Mouse (Mus musculus): Measurements from ENCODE around the gene A930004D18Rik. TPM values are rescaled to one million over a fixed set of nuclear protein-coding genes. Genes with fewer than 3 reads are reported as not detected.

Gene A930004D18Rik
- polyA plus RNA-seq, 1 experiment from 2014 or later: 8.2 TPM

- WGBS: 57% methylated on average over 5 of the region's 5 CpGs
- H3K9me3 ChIP-seq (ENCODE audit: control insufficient read depth, low read length): no peaks in the 10 kb centered on the region
- no peak overlapping the region for H3K4me3 ChIP-seq (ENCODE audit: low read depth, low read length)
- no peak overlapping the region for H3K9ac ChIP-seq (replicated peaks; ENCODE audit: low read depth, low read length)
- H3K4me1 ChIP-seq (ENCODE audit: control insufficient read depth, insufficient read depth, low read length): peaks cover 27% of the 10 kb centered on the region
- H3K27me3 ChIP-seq (ENCODE audit: control insufficient read depth, insufficient read depth, low read length): no peaks in the 10 kb centered on the region
- H3K4me2 ChIP-seq (ENCODE audit: low read depth, low read length): peak overlapping the region; percentile 97
- H3K27ac ChIP-seq (ENCODE audit: low read depth, low read length): no peak overlapping the region
- no peak for ATAC-seq (ENCODE audit: low read depth)
- no peaks in the 10 kb centered on the region for H3K36me3 ChIP-seq (ENCODE audit: control insufficient read depth, insufficient read depth, low read length)
Measured at GRCm38 (mm10) chr2:18032538-18032895, 5.0 kb downstream of the A930004D18Rik start.

- Histone ChIP-seq H3K4me3 (ENCODE audit: low read depth, low read length) (peak overlapping the region; percentile 30), H3K9ac (replicated peaks; ENCODE audit: low read depth, low read length) (peak overlapping the region; percentile 76), H3K36me3 (ENCODE audit: control insufficient read depth, insufficient read depth, low read length) (no peaks in the 10 kb centered on the region), H3K9me3 (ENCODE audit: control insufficient read depth, low read length) (no peaks in the 10 kb centered on the region), H3K4me2 (ENCODE audit: low read depth, low read length) (peak overlapping the region; percentile 97), H3K27ac (ENCODE audit: low read depth, low read length) (no peak overlapping the region), H3K27me3 (ENCODE audit: control insufficient read depth, insufficient read depth, low read length) (no peaks in the 10 kb centered on the region), H3K4me1 (ENCODE audit: control insufficient read depth, insufficient read depth, low read length) (peaks cover 30% of the 10 kb centered on the region)
- 3% methylated on average over 33 of the region's 34 CpGs for WGBS
- ATAC-seq (ENCODE audit: low read depth): no peak
Measured at GRCm38 (mm10) chr2:18031831-18032537, 5.6 kb downstream of the A930004D18Rik start.

- no peaks in the 10 kb centered on the region for H3K36me3 ChIP-seq (ENCODE audit: control insufficient read depth, insufficient read depth, low read length)
- no peaks in the 10 kb centered on the region for H3K9me3 ChIP-seq (ENCODE audit: control insufficient read depth, low read length)
- H3K27me3 ChIP-seq (ENCODE audit: control insufficient read depth, insufficient read depth, low read length): no peaks in the 10 kb centered on the region
- peak overlapping the region; percentile 34; the same call in 1 of the 2 replicates for H3K27ac ChIP-seq (ENCODE audit: low read depth, low read length)
- peak overlapping the region; percentile 30 for H3K4me3 ChIP-seq (ENCODE audit: low read depth, low read length)
- peak overlapping the region; percentile 97 for H3K4me2 ChIP-seq (ENCODE audit: low read depth, low read length)
- H3K4me1 ChIP-seq (ENCODE audit: control insufficient read depth, insufficient read depth, low read length): peaks cover 35% of the 10 kb centered on the region
- WGBS: 3% methylated on average over 26 of the region's 26 CpGs
- H3K9ac ChIP-seq (replicated peaks; ENCODE audit: low read depth, low read length): peak overlapping the region; percentile 76
- no peak for ATAC-seq (ENCODE audit: low read depth)
Measured at GRCm38 (mm10) chr2:18031271-18031821, 6.2 kb downstream of the A930004D18Rik start.

GRCm38 (mm10) chr2:18030581-18030980, 7.0 kb downstream of the A930004D18Rik start:
- Histone ChIP-seq H3K4me1 (ENCODE audit: control insufficient read depth, insufficient read depth, low read length) (peaks cover 40% of the 10 kb centered on the region), H3K27me3 (ENCODE audit: control insufficient read depth, insufficient read depth, low read length) (no peaks in the 10 kb centered on the region), H3K27ac (ENCODE audit: low read depth, low read length) (no peak overlapping the region), H3K36me3 (ENCODE audit: control insufficient read depth, insufficient read depth, low read length) (no peaks in the 10 kb centered on the region), H3K9me3 (ENCODE audit: control insufficient read depth, low read length) (no peaks in the 10 kb centered on the region), H3K4me3 (ENCODE audit: low read depth, low read length) (no peak overlapping the region), H3K4me2 (ENCODE audit: low read depth, low read length) (peak overlapping the region; percentile 97; the same call in 1 of the 2 replicates), H3K9ac (replicated peaks; ENCODE audit: low read depth, low read length) (no peak overlapping the region)
- no peak for ATAC-seq (ENCODE audit: low read depth)
- WGBS: 37% methylated on average over 8 of the region's 8 CpGs

GRCm38 (mm10) chr2:18029656-18030055, 7.9 kb downstream of the A930004D18Rik start:
- peaks cover 40% of the 10 kb centered on the region for H3K4me1 ChIP-seq (ENCODE audit: control insufficient read depth, insufficient read depth, low read length)
- H3K4me2 ChIP-seq (ENCODE audit: low read depth, low read length): no peak overlapping the region
- no peak overlapping the region for H3K4me3 ChIP-seq (ENCODE audit: low read depth, low read length)
- WGBS: 78% methylated on average over 7 of the region's 7 CpGs
- no peaks in the 10 kb centered on the region for H3K27me3 ChIP-seq (ENCODE audit: control insufficient read depth, insufficient read depth, low read length)
- H3K27ac ChIP-seq (ENCODE audit: low read depth, low read length): no peak overlapping the region
- H3K36me3 ChIP-seq (ENCODE audit: control insufficient read depth, insufficient read depth, low read length): no peaks in the 10 kb centered on the region
- no peak for ATAC-seq (ENCODE audit: low read depth)
- no peak overlapping the region for H3K9ac ChIP-seq (replicated peaks; ENCODE audit: low read depth, low read length)
- no peaks in the 10 kb centered on the region for H3K9me3 ChIP-seq (ENCODE audit: control insufficient read depth, low read length)

- Histone ChIP-seq H3K4me3 (ENCODE audit: low read depth, low read length) (peak overlapping the region; percentile 59), H3K9me3 (ENCODE audit: control insufficient read depth, low read length) (no peaks in the 10 kb centered on the region), H3K9ac (replicated peaks; ENCODE audit: low read depth, low read length) (peak overlapping the region; percentile 88), H3K4me2 (ENCODE audit: low read depth, low read length) (peak overlapping the region; percentile 98), H3K4me1 (ENCODE audit: control insufficient read depth, insufficient read depth, low read length) (peaks cover 35% of the 10 kb centered on the region), H3K27ac (ENCODE audit: low read depth, low read length) (peak overlapping the region; percentile 96), H3K36me3 (ENCODE audit: control insufficient read depth, insufficient read depth, low read length) (no peaks in the 10 kb centered on the region), H3K27me3 (ENCODE audit: control insufficient read depth, insufficient read depth, low read length) (no peaks in the 10 kb centered on the region)
- under 1% methylated on average over 61 of the region's 61 CpGs for WGBS
- peak; percentile 62 for ATAC-seq (ENCODE audit: low read depth)
Measured at GRCm38 (mm10) chr2:18028140-18029021, 9.2 kb downstream of the A930004D18Rik start.

- Histone ChIP-seq H3K9ac (replicated peaks; ENCODE audit: low read depth, low read length) (peak overlapping the region; percentile 88), H3K9me3 (ENCODE audit: control insufficient read depth, low read length) (no peaks in the 10 kb centered on the region), H3K4me1 (ENCODE audit: control insufficient read depth, insufficient read depth, low read length) (peaks cover 27% of the 10 kb centered on the region), H3K4me2 (ENCODE audit: low read depth, low read length) (peak overlapping the region; percentile 98), H3K27me3 (ENCODE audit: control insufficient read depth, insufficient read depth, low read length) (no peaks in the 10 kb centered on the region), H3K27ac (ENCODE audit: low read depth, low read length) (peak overlapping the region; percentile 96), H3K4me3 (ENCODE audit: low read depth, low read length) (peak overlapping the region; percentile 59), H3K36me3 (ENCODE audit: control insufficient read depth, insufficient read depth, low read length) (no peaks in the 10 kb centered on the region)
- ATAC-seq (ENCODE audit: low read depth): peak; percentile 86
- WGBS: 0% methylated on average over 38 of the region's 44 CpGs
Measured at GRCm38 (mm10) chr2:18027448-18028139, 9.9 kb downstream of the A930004D18Rik start.

- H3K36me3 ChIP-seq (ENCODE audit: control insufficient read depth, insufficient read depth, low read length): no peaks in the 10 kb centered on the region
- H3K4me2 ChIP-seq (ENCODE audit: low read depth, low read length): peak overlapping the region; percentile 98
- H3K27ac ChIP-seq (ENCODE audit: low read depth, low read length): peak overlapping the region; percentile 60
- peaks cover 18% of the 10 kb centered on the region for H3K4me1 ChIP-seq (ENCODE audit: control insufficient read depth, insufficient read depth, low read length)
- H3K9ac ChIP-seq (replicated peaks; ENCODE audit: low read depth, low read length): peak overlapping the region; percentile 88
- H3K4me3 ChIP-seq (ENCODE audit: low read depth, low read length): peak overlapping the region; percentile 59
- no peaks in the 10 kb centered on the region for H3K9me3 ChIP-seq (ENCODE audit: control insufficient read depth, low read length)
- ATAC-seq (ENCODE audit: low read depth): peak; percentile 16
- WGBS: under 1% methylated on average over 44 of the region's 44 CpGs
- no peaks in the 10 kb centered on the region for H3K27me3 ChIP-seq (ENCODE audit: control insufficient read depth, insufficient read depth, low read length)
Measured at GRCm38 (mm10) chr2:18026116-18026947, 11.2 kb downstream of the A930004D18Rik start.
